Mouse (Mus musculus) G1E (cell line): ENCODE data around the gene Gnaq.
"Not testable (repeated sequence)": the region's sequence is repeated elsewhere in the genome, so short reads cannot be mapped to it uniquely, and the experiment has no call there.

Source experiments
- CTCF ChIP-seq: IDR thresholded peaks from 2 replicates; pipeline ENCODE4 v1.5.1; 2012; ENCODE audit warnings: low read depth, low read length, inconsistent platforms, mixed read lengths
- GATA1 ChIP-seq: IDR thresholded peaks from 2 replicates; pipeline ENCODE4 v1.6.1; 2012; ENCODE audit warnings: borderline replicate concordance, low read length, inconsistent platforms, mixed read lengths
- GATA2 ChIP-seq: IDR thresholded peaks from 2 replicates; pipeline ENCODE4 v1.6.1; 2012; ENCODE audit warnings: low read depth, low read length, inconsistent platforms, borderline replicate concordance

- not testable (repeated sequence) for TF ChIP-seq CTCF, GATA1, GATA2
Measured at GRCm38 (mm10) chr19:16164396-16164795, 31.8 kb downstream of the Gnaq start.
